Mouse (Mus musculus) telencephalon, adult 2 months (tissue): Measurements from ENCODE around the gene Scamp3.

ENCODE experiments used
- DNase-seq: peaks from one replicate; pipeline ENCODE4 v3.0.0-alpha.2; 2011; ENCODE audit warnings: low read depth, low spot score

The Scamp3 gene

DNA sequence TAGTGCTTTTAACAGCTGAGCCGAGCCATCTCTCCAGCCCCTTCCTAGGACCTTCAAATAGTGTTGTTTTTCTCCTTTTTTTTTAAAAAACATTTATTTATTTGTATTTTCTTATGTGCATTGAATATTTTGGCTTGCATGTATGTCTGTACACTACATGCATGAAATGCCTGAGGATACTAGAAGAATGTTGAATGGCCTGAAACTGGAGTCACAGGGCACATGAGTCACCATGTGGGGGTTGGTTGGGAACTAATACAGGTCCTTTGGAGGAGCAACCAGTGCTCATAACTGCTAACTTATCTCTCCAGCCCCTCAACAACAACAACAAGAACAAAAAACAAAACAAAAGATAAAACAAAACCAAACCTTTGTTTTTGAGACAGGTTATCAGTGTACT, 14.2 kb upstream of the Scamp3 start:
- DNase-seq, result no peak

DNA sequence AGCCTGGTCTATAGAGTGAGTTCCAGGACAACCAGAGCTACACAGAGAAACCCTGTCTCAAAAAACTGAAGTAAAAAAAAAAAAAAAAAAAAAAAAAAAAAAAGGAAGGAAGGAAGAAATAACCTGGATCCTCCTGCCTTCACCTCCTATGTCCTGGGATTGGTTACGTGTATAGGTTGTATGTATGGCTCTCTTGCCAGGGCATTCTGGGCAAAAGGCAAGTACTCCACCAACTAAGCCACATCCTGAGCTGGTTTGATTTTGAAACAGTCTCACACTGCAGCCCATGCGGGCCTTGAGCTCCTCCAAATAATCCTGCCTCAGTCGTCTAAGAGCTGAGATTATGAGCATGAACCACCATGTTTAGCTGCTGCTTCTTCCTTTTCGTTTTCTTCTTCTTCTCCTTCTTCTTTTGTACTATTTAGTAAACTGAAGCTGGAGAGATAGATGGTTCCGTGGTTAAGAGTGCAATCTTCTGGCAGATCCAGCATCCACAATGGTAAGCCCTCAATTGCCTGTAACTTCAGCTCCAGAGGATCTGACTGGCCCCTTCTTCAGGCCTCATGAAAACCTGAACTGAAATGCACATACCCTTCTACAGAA, 13.5 kb upstream of the Scamp3 start:
- no peak for DNase-seq

DNA sequence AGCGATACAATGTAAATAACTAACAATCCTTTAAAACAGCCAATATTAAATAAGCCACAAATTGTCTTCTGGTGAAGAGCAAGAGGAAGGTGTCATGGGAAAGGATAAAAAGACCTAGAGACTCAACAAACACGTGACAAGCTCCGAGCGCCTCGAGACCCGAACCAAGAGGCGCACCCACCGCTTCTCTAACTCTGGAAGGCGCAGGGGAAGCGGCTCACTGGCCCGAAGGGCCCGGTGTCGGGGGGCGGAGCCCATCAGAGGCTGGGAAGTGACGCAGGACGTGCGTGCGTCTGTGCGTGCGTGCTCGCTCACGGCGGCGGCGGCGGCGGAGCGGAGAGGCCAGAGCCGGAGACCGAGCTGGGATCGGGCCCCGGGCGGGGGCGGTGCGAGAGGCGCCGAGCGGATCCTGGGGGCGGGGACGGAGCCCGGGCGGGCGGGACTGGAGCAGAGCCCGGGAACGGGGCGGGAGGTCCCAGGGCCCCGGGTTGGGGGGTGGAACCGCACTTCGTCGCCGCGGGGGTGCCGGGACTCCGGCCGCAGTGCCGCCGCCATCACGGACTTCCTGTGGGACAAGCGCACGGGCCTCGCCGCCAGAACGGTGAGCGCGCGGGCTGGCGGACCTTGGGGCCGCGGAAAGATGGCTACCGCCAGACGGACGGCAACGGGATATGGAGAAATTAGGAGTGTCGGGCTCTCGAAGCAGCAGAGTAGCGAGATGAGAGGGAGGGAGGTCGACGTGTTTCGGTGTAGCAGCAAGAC, 12.6 kb upstream of the Scamp3 start, which contains the start of gene Clk2:
Gene Clk2, plus strand, starts transcription at position 290 of the 762 bp plus-strand sequence.
- DNase-seq, result peak; percentile 83

DNA sequence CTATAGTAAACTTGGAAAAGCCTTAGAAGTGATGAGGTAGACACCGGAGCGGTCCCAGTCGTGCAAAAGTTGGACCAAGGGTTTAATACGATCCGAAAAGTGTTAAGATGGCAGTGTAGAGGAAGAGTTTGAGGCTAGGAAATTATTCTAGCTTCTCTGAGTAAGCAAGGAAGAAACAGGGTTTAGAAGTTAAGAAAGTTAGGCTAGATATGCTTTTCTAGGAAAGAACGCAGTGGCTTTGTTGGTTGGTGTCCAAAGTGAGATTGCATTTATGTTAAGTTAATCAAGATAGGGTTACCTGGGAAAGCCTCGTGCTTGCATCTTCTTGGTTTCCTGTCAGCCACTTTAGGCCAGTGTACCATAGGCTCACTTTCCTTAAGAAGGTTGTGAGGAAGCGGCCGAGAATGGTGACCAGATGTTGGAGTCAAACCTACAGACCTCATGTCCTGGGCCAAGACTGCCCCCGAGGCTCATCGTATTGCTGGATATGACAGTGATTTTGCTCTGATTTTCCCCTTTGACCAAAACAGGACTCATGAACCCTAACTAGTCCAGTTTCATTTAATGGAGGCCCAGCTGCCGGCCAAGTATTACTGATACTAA, 11.9 kb upstream of the Scamp3 start:
- DNase-seq, result no peak

GRCm38 (mm10) chr3:89166945-89167344, 10.3 kb upstream of the Scamp3 start:
- no peak for DNase-seq

- no peak for DNase-seq
Observed at GRCm38 (mm10) chr3:89174844-89175243, 2.4 kb upstream of the Scamp3 start.

GRCm38 (mm10) chr3:89175544-89175943, 1.7 kb upstream of the Scamp3 start:
- DNase-seq, result no peak

- no peak for DNase-seq
Observed at GRCm38 (mm10) chr3:89176421-89176820, 852 bp upstream of the Scamp3 start.

DNA sequence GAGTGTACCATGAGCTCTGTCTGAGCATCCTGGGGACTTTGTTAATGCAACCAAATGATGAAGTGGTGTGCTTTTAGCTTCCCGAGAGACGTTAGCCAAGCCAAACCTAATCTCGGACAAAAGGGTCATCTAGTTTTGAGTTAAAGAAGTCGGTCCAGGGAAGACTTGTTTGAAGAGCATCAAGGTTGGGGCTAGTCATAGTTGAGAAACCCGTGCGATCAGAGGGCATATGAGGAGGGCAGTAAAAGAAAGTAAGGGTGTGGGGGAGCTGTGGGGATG, 773 bp downstream of the Scamp3 start:
- DNase-seq, result no peak

- no peak for DNase-seq
Observed at GRCm38 (mm10) chr3:89179056-89179455, 1.8 kb downstream of the Scamp3 start.

GRCm38 (mm10) chr3:89181749-89182500, 4.7 kb downstream of the Scamp3 start:
- no peak for DNase-seq

DNA sequence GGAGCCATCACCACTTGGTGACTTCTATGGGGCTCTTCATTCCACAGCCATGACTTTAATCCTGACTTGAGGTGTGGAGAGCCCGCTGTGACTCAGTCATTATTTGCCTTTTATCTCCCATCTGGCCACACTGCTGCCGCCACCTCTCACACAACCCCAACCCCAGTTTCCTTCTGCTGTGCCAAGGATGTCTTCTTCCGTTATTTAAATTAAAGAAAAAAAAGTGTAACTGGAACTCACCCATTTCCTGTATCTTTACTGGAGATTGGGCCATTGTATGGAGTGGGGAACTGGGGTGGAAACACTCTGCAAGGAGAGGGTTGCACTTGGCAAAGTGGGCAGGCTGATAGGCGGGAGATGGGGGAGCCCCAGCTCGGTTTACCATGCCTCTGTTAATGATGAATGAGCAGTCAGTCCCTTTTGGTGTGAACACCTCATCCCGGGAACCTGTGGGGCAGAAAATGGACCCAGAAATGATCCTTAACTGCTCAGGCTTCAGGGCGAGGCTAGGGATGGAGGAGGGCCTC, 5.3 kb downstream of the Scamp3 start:
- DNase-seq, result no peak

GRCm38 (mm10) chr3:89183058-89183958, 6.0 kb downstream of the Scamp3 start, which contains the start of gene Fam189b:
Gene Fam189b (plus strand): TSS chr3:89183143.
- DNase-seq, result peak; percentile 91

DNA sequence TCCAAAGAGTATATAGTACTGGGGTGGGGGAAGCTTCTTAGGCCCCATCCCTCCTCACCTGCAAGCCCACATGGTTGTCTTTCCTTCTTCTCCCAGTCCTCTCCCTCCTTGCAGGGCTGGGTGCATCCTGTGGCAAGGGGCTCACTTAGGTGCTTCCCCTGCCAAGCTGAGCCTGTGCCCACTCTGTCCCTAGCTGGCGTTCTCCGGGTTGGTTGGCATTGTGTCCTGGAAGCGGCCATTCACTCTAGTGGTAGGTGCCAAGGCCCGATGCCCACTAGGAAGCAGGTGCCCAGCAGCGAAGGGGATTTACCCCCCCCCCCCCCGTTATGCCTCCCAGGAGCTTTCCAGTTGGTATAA, 6.7 kb downstream of the Scamp3 start:
- DNase-seq, result no peak

DNA sequence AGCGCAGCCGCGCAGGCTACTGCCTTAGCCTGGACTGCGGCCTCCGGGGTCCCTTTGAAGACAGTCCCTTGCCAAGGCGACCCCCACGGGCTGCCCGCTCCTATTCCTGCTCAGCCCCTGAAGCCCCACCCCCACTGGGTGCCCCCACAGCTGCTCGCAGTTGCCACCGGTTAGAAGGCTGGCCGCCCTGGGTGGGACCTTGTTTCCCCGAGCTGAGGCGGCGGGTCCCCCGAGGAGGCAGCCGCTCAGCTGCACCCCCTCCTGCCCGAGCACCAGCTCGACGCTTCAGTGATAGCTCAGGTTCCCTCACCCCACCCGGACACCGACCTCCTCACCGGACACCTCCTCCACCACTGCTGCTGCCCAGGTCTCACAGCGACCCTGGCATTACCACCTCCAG, 9.9 kb downstream of the Scamp3 start:
- DNase-seq, result no peak

DNA sequence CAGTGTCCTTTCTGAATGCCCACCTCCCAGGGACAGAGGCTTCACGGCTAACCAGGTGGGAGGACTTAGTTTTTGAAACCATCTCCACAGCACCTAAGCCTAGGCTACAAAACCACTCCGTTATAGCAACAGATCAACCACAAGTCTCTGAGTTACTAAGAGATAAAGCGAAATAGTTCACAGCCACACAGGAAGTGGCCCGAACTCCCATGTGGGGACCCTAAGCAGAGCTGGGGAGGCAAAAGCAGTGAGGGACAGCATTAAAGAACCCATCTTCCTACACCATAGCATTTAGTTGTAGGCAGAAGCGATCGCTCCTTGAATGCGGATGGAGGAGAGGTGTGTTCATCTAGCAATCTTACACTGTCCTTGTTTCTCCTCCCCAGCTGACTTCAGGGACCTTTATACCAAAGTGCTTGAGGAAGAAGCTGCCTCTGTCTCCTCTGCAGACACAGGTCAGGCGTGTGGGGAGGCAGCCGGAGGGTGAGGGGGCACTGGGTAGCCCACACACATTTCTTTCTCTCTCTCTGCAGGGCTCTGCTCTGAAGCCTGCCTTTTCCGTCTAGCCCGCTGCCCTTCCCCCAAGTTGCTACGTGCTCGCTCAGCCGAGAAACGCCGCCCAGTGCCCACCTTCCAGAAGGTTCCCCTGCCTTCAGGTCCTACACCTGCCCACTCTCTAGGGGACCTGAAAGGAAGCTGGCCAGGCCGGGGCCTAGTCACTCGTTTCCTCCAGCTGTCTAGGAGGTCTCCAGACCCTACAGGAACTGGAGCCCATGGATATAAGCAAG, 10.6 kb downstream of the Scamp3 start:
- DNase-seq, result no peak

GRCm38 (mm10) chr3:89188478-89188875, 11.2 kb downstream of the Scamp3 start:
- DNase-seq, result no peak

- DNase-seq, result no peak
Observed at GRCm38 (mm10) chr3:89190436-89190835, 13.2 kb downstream of the Scamp3 start.

GRCm38 (mm10) chr3:89193351-89193750, 16.1 kb downstream of the Scamp3 start:
- no peak for DNase-seq

- no peak for DNase-seq
Observed at GRCm38 (mm10) chr3:89193853-89194252, 16.6 kb downstream of the Scamp3 start.
